Mouse (Mus musculus): Measurements from ENCODE around the gene Styx.
A peak's percentile ranks its signal among the peaks of the same experiment; 100 is the strongest.
"Not testable (repeated sequence)": the region's sequence is repeated elsewhere in the genome, so short reads cannot be mapped to it uniquely, and the experiment has no call there.

Styx gene

GRCm38 (mm10) chr14:45441291-45441690, 90.4 kb downstream of the Styx start:
- DNase-seq: no peak

- no peak for DNase-seq
Observed at GRCm38 (mm10) chr14:45442781-45443560, 92.1 kb downstream of the Styx start.

GRCm38 (mm10) chr14:45444870-45445269, 94.0 kb downstream of the Styx start:
- DNase-seq: no peak

DNA sequence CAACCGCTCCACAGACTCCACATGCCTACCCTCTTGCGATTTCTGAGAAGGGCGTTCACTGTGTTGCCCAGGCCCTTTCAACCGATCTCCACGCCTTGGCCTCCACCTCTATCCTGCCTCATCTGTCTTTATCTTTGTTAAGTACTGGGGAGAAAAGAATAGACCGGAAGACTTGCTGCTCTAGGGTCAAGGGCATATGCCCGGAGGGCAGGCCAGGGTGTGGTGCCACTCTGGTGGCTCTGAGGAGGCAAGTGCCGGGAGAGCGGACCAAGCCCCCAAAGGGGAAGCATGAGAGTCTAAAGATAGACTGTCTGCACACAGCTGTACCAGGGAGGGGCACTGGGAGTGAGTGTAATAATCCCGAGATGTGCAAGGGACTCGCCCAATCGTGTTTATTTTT, 94.6 kb downstream of the Styx start:
- DNase-seq: no peak

- no peak for DNase-seq
Observed at GRCm38 (mm10) chr14:45446777-45447176, 95.9 kb downstream of the Styx start.

- DNase-seq: no peak
Observed at GRCm38 (mm10) chr14:45451090-45451489, 100.2 kb downstream of the Styx start.

GRCm38 (mm10) chr14:45452148-45452547, 101.3 kb downstream of the Styx start:
- no peak for DNase-seq

- DNase-seq: no peak
Observed at GRCm38 (mm10) chr14:45452861-45453512, 102.1 kb downstream of the Styx start.

GRCm38 (mm10) chr14:45453538-45454233, 102.8 kb downstream of the Styx start:
- DNase-seq: no peak

DNA sequence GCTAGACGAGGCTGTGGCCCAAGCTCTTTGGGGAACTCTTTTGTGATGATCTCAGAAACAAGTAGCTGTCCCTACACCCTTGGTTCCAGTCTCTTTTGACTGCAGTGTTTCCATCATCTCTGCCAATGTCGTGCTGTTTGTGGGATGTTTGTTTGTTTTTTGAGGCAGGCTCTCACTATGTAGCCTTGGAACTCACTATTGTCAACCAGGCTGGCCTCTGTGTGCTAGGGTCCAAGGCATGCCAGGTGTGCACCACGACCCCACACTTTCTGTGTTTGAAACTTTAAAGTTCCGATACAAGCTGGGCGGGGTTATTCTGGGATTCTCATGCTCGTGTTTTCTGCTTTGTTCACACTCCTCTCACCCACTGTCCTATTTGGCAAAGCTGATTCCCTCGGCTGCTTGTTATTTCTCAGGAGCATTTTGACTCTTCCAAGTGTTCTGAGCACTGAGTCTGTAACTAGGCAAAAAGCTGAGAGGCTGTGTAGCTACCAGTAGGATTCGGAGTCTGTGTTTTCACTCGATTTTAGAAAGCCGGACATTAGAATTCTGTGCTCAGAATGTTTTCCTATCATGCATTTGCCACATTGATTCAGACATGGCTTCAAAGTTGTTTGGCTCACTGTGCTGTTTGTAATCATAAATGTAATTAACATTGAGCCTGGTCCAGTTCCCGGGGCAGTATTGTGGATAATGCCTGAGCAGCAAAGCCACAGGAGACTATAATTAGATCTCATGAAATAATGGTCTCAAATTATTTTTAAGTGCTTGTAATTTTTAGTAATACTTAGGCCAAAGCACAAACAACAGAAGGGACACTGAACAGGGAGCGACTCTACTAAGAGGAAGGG, 105.0 kb downstream of the Styx start:
- DNase-seq: peak; percentile 48

GRCm38 (mm10) chr14:45456502-45456846, 105.6 kb downstream of the Styx start:
- DNase-seq: no peak

- no peak for DNase-seq
Observed at GRCm38 (mm10) chr14:45457003-45457402, 106.1 kb downstream of the Styx start.

- DNase-seq: no peak
Observed at GRCm38 (mm10) chr14:45459877-45460276, 109.0 kb downstream of the Styx start.

- DNase-seq: no peak
Observed at GRCm38 (mm10) chr14:45460491-45460890, 109.6 kb downstream of the Styx start.

DNA sequence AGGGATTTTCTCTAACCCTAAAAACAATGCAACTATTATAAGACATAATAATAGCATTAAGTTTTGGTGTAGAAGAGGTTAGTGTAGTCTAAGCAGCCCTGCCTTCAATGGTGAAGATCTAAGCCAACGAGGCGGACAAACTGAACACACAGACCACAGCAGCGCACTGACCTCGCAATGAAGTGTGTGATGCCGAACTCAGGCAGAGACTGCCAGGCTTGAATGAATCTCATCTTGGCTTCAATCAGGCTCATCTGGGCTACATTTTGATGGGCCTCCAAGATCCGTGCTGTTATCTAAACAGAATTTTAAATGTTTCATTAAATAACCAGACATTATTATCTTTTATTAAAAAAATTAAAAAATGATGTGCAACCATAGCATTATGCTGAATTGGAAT, 111.1 kb downstream of the Styx start:
- no peak for DNase-seq

- DNase-seq: peak; percentile 31
Observed at GRCm38 (mm10) chr14:45462374-45462773, 111.5 kb downstream of the Styx start.

DNA sequence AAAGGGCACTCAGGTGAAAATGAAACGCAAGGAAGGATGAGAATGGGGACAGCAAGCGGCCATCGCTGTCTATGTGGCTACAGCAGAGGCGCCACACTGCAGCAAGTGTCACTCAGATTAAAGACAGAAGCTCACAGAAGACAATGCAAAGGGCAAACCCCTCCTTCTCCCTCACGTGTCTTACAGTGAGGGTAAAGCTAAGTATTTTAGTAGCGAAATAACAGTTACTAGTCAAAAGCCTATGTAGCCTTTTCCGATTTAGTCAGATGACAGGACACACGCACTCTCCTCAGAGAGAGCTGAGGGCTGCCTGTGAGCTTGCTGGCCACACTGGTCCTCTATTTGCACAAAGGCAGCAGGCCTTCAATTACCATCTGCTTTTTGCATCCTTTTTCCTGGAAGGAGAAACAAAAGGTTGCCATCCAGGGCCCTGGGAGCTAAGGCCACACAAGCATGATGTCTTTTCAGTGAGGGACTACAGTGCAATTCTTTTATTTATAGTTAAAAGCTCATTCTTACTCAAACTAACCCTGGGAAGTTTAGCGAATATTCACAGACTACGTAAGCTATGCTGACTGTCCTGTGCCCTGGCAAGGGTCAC, 112.1 kb downstream of the Styx start:
- DNase-seq: no peak

GRCm38 (mm10) chr14:45463599-45463998, 112.7 kb downstream of the Styx start:
- DNase-seq: no peak

GRCm38 (mm10) chr14:45464036-45465035, 113.4 kb downstream of the Styx start:
- DNase-seq: no peak

DNA sequence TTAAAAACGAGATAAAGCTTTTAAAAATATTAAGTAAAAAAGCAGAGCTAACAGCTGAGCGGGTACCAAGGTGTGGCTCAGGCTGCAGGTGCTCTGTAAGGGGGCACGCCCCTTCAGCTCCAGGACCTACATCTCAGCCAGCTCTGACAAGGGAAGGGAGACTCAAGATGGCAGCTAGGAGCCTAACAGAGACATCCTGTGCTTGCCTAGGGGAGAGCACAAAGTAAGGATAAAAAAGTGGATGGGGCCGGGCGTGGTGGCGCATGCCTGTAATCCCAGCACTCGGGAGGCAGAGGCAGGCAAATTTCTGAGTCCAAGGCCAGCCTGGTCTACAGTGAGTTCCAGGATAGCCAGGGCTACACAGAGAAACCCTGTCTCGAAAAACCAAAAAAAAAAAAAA, 115.5 kb downstream of the Styx start:
- not testable (repeated sequence) for DNase-seq

- DNase-seq: no peak
Observed at GRCm38 (mm10) chr14:45469446-45469845, 118.6 kb downstream of the Styx start.

Measured in right cerebral cortex, adult 18-20 months (tissue).